ENCODE assay signal across 8 mouse cellular contexts in the genomic region with DNA sequence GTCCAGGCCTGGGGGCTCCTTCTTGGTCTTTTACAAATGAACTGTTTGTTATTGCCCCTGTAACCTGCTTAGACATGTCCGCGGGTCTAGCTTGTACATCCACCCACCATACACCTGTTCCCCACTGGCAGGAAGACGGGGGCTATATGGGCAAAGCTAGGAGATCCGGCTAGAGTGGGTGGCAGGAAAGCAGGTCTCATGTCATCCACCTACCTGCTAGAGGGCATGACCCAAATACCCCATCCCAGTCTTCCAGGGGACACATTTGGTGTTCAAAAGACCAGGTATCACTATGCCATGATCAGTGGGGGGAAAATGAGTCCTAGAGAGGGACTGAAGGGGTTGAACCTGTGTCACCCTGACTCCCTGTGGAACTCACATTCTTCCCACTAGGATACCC. TPM values are rescaled to one million over a fixed set of nuclear protein-coding genes. Genes with fewer than 3 reads are reported as not detected.
DNase-seq lines count a peak whose midpoint lies in the region; ATAC-seq and TF ChIP-seq lines count a peak whose summit lies in the region.

No protein-coding gene starts in this region.

- TF ChIP-seq CTCF in E14TG2a.4 (conservative IDR thresholded peaks at IDR 0.05; ENCODE audit: low read length) = no peak
- no peak for TF ChIP-seq CTCF in liver, embryonic 14.5 days (IDR thresholded peaks at IDR 0.05; ENCODE audit: low read depth)

- H3K9ac ChIP-seq in forebrain, embryonic 16.5 days (replicated peaks; ENCODE audit: low read depth, low read length) = no peak overlapping the region; the same call in 1 of the 2 replicates
- H3K9ac ChIP-seq in liver, embryonic 14.5 days (replicated peaks) = peak overlapping the region; percentile 86

- DNase-seq in heart, adult 11 months = peak; percentile 93
- DNase-seq in heart, postnatal 4 days = no peak
- DNase-seq in liver, embryonic 14.5 days (ENCODE audit: low read depth in 3 of 3, low spot score in 3 of 3) = no peak
- no peak for DNase-seq in urinary bladder, postnatal 14 days (ENCODE audit: low spot score)
- no peak for DNase-seq in gastrocnemius, postnatal 4 days (ENCODE audit: low spot score in 2 of 2)
- no peak for DNase-seq in spleen, postnatal 14 days (ENCODE audit: low spot score in 2 of 2)

- no peak for TF ChIP-seq EP300 in liver, embryonic 14.5 days (IDR thresholded peaks at IDR 0.05; ENCODE audit: low read depth)

- H3K27me3 ChIP-seq in E14TG2a.4 (ENCODE audit: insufficient read depth, low read length) = peaks cover 13% of the 10 kb centered on the region
- H3K27me3 ChIP-seq in forebrain, embryonic 16.5 days (replicated peaks; ENCODE audit: control insufficient read depth, insufficient read depth, low read length) = no peaks in the 10 kb centered on the region
- no peaks in the 10 kb centered on the region for H3K27me3 ChIP-seq in liver, embryonic 14.5 days (ENCODE audit: control insufficient read depth, insufficient read depth, low read length)

- no peak for ATAC-seq in forebrain, embryonic 16.5 days
- no peak for ATAC-seq in liver, embryonic 14.5 days (ENCODE audit: insufficient read depth)

- peaks cover 22% of the 10 kb centered on the region for H3K36me3 ChIP-seq in E14TG2a.4 (ENCODE audit: insufficient read depth, low read length)
- H3K36me3 ChIP-seq in forebrain, embryonic 16.5 days (ENCODE audit: control insufficient read depth, insufficient read depth) = peaks cover 2% of the 10 kb centered on the region; the same call in 1 of the 2 replicates
- H3K36me3 ChIP-seq in liver, embryonic 14.5 days (replicated peaks; ENCODE audit: control insufficient read depth, insufficient read depth, low read depth) = peaks cover 2% of the 10 kb centered on the region; the same call in 1 of the 2 replicates

- H3K27ac ChIP-seq in forebrain, embryonic 16.5 days (ENCODE audit: low read length) = peak overlapping the region; percentile 100
- peak overlapping the region; percentile 93 for H3K27ac ChIP-seq in liver, embryonic 14.5 days

- H3K4me1 ChIP-seq in E14TG2a.4 (replicated peaks; ENCODE audit: low read depth, low read length) = peaks cover 79% of the 10 kb centered on the region
- peaks cover 53% of the 10 kb centered on the region for H3K4me1 ChIP-seq in forebrain, embryonic 16.5 days (replicated peaks; ENCODE audit: control insufficient read depth, insufficient read depth, low read length)
- peaks cover 65 to 71% of the 10 kb centered on the region in 2 experiments for H3K4me1 ChIP-seq in liver, embryonic 14.5 days (replicated peaks; ENCODE audit: control insufficient read depth in 2 of 2, insufficient read depth in 2 of 2, low read length in 1 of 2)

- H3K4me3 ChIP-seq in E14TG2a.4 (replicated peaks; ENCODE audit: low read length) = peak overlapping the region; percentile 90
- H3K4me3 ChIP-seq in forebrain, embryonic 16.5 days (replicated peaks; ENCODE audit: low read length) = no peak overlapping the region; the same call in 1 of the 2 replicates
- H3K4me3 ChIP-seq in liver, embryonic 14.5 days (ENCODE audit: insufficient read depth in 1 of 2, low read depth in 2 of 2, low read length in 2 of 2) = no peak overlapping the region

- 87% methylated on average over 4 of the region's 4 CpGs for WGBS in forebrain, embryonic 16.5 days
- WGBS in liver, embryonic 14.5 days (ENCODE audit: insufficient replicate concordance) = 77% methylated on average over 4 of the region's 4 CpGs

- H3K9me3 ChIP-seq in E14TG2a.4 (ENCODE audit: low read length) = no peaks in the 10 kb centered on the region
- no peaks in the 10 kb centered on the region for H3K9me3 ChIP-seq in forebrain, embryonic 16.5 days (ENCODE audit: control insufficient read depth, low read length)
- no peaks in the 10 kb centered on the region for H3K9me3 ChIP-seq in liver, embryonic 14.5 days (ENCODE audit: control insufficient read depth, low read length)

- H3K4me2 ChIP-seq in forebrain, embryonic 16.5 days (ENCODE audit: low read length) = peak overlapping the region; percentile 80; the same call in 1 of the 2 replicates
- peak overlapping the region; percentile 99 for H3K4me2 ChIP-seq in liver, embryonic 14.5 days (ENCODE audit: low read depth)

RNA-seq across cellular contexts. Expression of gene Cic, which starts 9.9 kb away (rescaled TPM):
- 100 to 1,000 TPM; 108 to 109 TPM for total RNA-seq in heart, postnatal 4 days (2021)
- 42.2 and 48.0 TPM in 2 replicates for polyA plus RNA-seq in forebrain, embryonic 16.5 days (2015; fragmentation: Nextera tagmentation; extraction: Ambion mirVana)
- polyA plus RNA-seq in liver, embryonic 14.5 days (2012; rRNA removed) = 14.0 and 14.8 TPM in 2 replicates
- 9.7 and 12.3 TPM in 2 replicates for polyA plus RNA-seq in liver, embryonic 14.5 days (2014; fragmentation: Nextera tagmentation; extraction: Ambion mirVana)
- total RNA-seq in gastrocnemius, postnatal 4 days (2021) = 100 to 1,000 TPM; 107 to 113 TPM

RNA-seq across cellular contexts. Expression of gene Pafah1b3, which starts 20.4 kb away (rescaled TPM):
- total RNA-seq in heart, postnatal 4 days (2021) = 10 to 100 TPM; 37.5 to 38.4 TPM
- 499 and 556 TPM in 2 replicates for polyA plus RNA-seq in forebrain, embryonic 16.5 days (2015; fragmentation: Nextera tagmentation; extraction: Ambion mirVana)
- polyA plus RNA-seq in liver, embryonic 14.5 days (2012; rRNA removed) = 26.2 and 29.4 TPM in 2 replicates
- polyA plus RNA-seq in liver, embryonic 14.5 days (2014; fragmentation: Nextera tagmentation; extraction: Ambion mirVana) = 24.3 and 29.8 TPM in 2 replicates
- total RNA-seq in gastrocnemius, postnatal 4 days (2021) = 10 to 100 TPM; 27.1 to 33.1 TPM

RNA-seq across cellular contexts. Expression of gene Prr19, which starts 23.8 kb away (rescaled TPM):
- not detected for total RNA-seq in heart, postnatal 4 days (2021)
- 1.4 and 2.2 TPM in 2 replicates for polyA plus RNA-seq in forebrain, embryonic 16.5 days (2015; fragmentation: Nextera tagmentation; extraction: Ambion mirVana)
- 0.03 and 0.04 TPM in 2 replicates for polyA plus RNA-seq in liver, embryonic 14.5 days (2012; rRNA removed)
- not detected in 2 replicates for polyA plus RNA-seq in liver, embryonic 14.5 days (2014; fragmentation: Nextera tagmentation; extraction: Ambion mirVana)
- total RNA-seq in gastrocnemius, postnatal 4 days (2021) = not detected

RNA-seq across cellular contexts. Expression of gene Erf, which starts 26.8 kb away (rescaled TPM):
- total RNA-seq in heart, postnatal 4 days (2021) = 10 to 100 TPM; 47.5 to 53.2 TPM
- 4.8 and 5.3 TPM in 2 replicates for polyA plus RNA-seq in forebrain, embryonic 16.5 days (2015; fragmentation: Nextera tagmentation; extraction: Ambion mirVana)
- 8.5 and 9.8 TPM in 2 replicates for polyA plus RNA-seq in liver, embryonic 14.5 days (2012; rRNA removed)
- polyA plus RNA-seq in liver, embryonic 14.5 days (2014; fragmentation: Nextera tagmentation; extraction: Ambion mirVana) = 5.1 and 5.3 TPM in 2 replicates
- 10 to 100 TPM; 32.7 to 34.6 TPM for total RNA-seq in gastrocnemius, postnatal 4 days (2021)

RNA-seq across cellular contexts. Expression of gene Tmem145, which starts 28.5 kb away (rescaled TPM):
- not detected for total RNA-seq in heart, postnatal 4 days (2021)
- 24.5 and 41.2 TPM in 2 replicates for polyA plus RNA-seq in forebrain, embryonic 16.5 days (2015; fragmentation: Nextera tagmentation; extraction: Ambion mirVana)
- polyA plus RNA-seq in liver, embryonic 14.5 days (2012; rRNA removed) = 0.23 TPM in 1 of 2 replicates, not detected in the other
- polyA plus RNA-seq in liver, embryonic 14.5 days (2014; fragmentation: Nextera tagmentation; extraction: Ambion mirVana) = not detected in 2 replicates
- total RNA-seq in gastrocnemius, postnatal 4 days (2021) = under 1 TPM; 0.23 to 0.29 TPM
